In genomic region chr17:34555483-34555882, GRCm38 (mm10) we compare ENCODE assay signal across 9 mouse cellular contexts. TPM values are rescaled to one million over a fixed set of nuclear protein-coding genes. Genes with fewer than 3 reads are reported as not detected.
DNase-seq lines count a peak whose midpoint lies in the region; ATAC-seq and TF ChIP-seq lines count a peak whose summit lies in the region.
"Had no signal": no experiment of that assay in that cellular context is flagged by ENCODE, and none has a peak within 500 bp of the region (broad histone marks: within the 10 kb centered on the region; RNA-seq: fewer than 3 reads in every experiment).

No protein-coding gene starts in this region.

- no peak overlapping the region for H3K4me2 ChIP-seq in limb, embryonic 14.5 days (replicated peaks; ENCODE audit: low read depth, low read length, severe bottlenecking)

- no peak overlapping the region for H3K4me3 ChIP-seq in gastrocnemius, adult 2 months
- no peak overlapping the region for H3K4me3 ChIP-seq in limb, embryonic 14.5 days (replicated peaks; ENCODE audit: low read length)

- H3K9me3 ChIP-seq in limb, embryonic 14.5 days (ENCODE audit: control insufficient read depth, low read length) = no peaks in the 10 kb centered on the region

- 26% methylated on average over 5 of the region's 5 CpGs for WGBS in limb, embryonic 14.5 days

- H3K9ac ChIP-seq in limb, embryonic 14.5 days (ENCODE audit: low read depth, low read length, severe bottlenecking) = no peak overlapping the region

- no peak overlapping the region for H3K27ac ChIP-seq in gastrocnemius, adult 2 months
- no peak overlapping the region for H3K27ac ChIP-seq in limb, embryonic 14.5 days (replicated peaks; ENCODE audit: low read depth, low read length)

- intact Hi-C loops in gastrocnemius, adult 2 months (cut with DNase I) = loop anchor here (10.0 kb wide), 1 partner anchor 111 kb away; no protein-coding TSS in a partner anchor

- DNase-seq in CD4-positive helper T cell, adult 2 months (ENCODE audit: low read depth, low spot score) = peak; percentile 70
- peak; percentile 60 for DNase-seq in Muller cell, postnatal 12 days (ENCODE audit: inconsistent ontology term)
- DNase-seq in cerebellum, adult 8-10 months = peak; percentile 73
- peak; percentile 80 for DNase-seq in gastrocnemius, adult 2 months
- peak; percentile 58 to 85 for DNase-seq in kidney, adult 8-10 months
- DNase-seq in limb, embryonic 14.5 days (ENCODE audit: low spot score) = peak; percentile 40
- DNase-seq in ovary, postnatal 36 days (ENCODE audit: low spot score) = peak; percentile 69
- peak; percentile 63 to 75 for DNase-seq in thymus, postnatal 36 days

- H3K36me3 ChIP-seq in limb, embryonic 14.5 days (ENCODE audit: control insufficient read depth, insufficient read depth, low read length) = no peaks in the 10 kb centered on the region

- peak; percentile 94 for TF ChIP-seq CTCF in gastrocnemius, adult 2 months (IDR thresholded peaks at IDR 0.05)

- TF ChIP-seq POLR2A in limb, embryonic 14.5 days (IDR thresholded peaks at IDR 0.05; ENCODE audit: borderline replicate concordance, extremely low read depth, insufficient read depth, insufficient read length) = no peak

- ATAC-seq in limb, embryonic 14.5 days (ENCODE audit: low FRiP score, low read depth) = no peak

- no peaks in the 10 kb centered on the region for H3K4me1 ChIP-seq in limb, embryonic 14.5 days (ENCODE audit: control insufficient read depth, insufficient read depth, low read length)

- no peaks in the 10 kb centered on the region for H3K27me3 ChIP-seq in limb, embryonic 14.5 days (ENCODE audit: control insufficient read depth, insufficient read depth, low read length)

RNA-seq across cellular contexts. Expression of gene Notch4, which starts 8.6 kb away (rescaled TPM):
- 10 to 100 TPM; 10.5 to 11.4 TPM for total RNA-seq in gastrocnemius, adult 2 months (2021)
- polyA plus RNA-seq in limb, embryonic 14.5 days (2012; rRNA removed) = 9.6 and 13.3 TPM in 2 replicates
- 4.3 and 5.7 TPM in 2 replicates for polyA plus RNA-seq in limb, embryonic 14.5 days (2014; fragmentation: Nextera tagmentation; extraction: Ambion mirVana)

RNA-seq across cellular contexts. Expression of gene Gpsm3, which starts 34.1 kb away (rescaled TPM):
- total RNA-seq in gastrocnemius, adult 2 months (2021) = 1 to 10 TPM; 1.8 to 2.4 TPM
- polyA plus RNA-seq in limb, embryonic 14.5 days (2012; rRNA removed) = 3.7 and 4.0 TPM in 2 replicates
- 7.6 and 7.9 TPM in 2 replicates for polyA plus RNA-seq in limb, embryonic 14.5 days (2014; fragmentation: Nextera tagmentation; extraction: Ambion mirVana)

RNA-seq across cellular contexts. Expression of gene Pbx2, which starts 35.6 kb away (rescaled TPM):
- total RNA-seq in gastrocnemius, adult 2 months (2021) = 10 to 100 TPM; 14.0 to 14.6 TPM
- 141 and 149 TPM in 2 replicates for polyA plus RNA-seq in limb, embryonic 14.5 days (2012; rRNA removed)
- 13.5 and 17.0 TPM in 2 replicates for polyA plus RNA-seq in limb, embryonic 14.5 days (2014; fragmentation: Nextera tagmentation; extraction: Ambion mirVana)

RNA-seq across cellular contexts. Expression of gene Btnl6, which starts 38.3 kb away (rescaled TPM):
- not detected for total RNA-seq in gastrocnemius, adult 2 months (2021)
- not detected in 2 replicates for polyA plus RNA-seq in limb, embryonic 14.5 days (2012; rRNA removed)
- polyA plus RNA-seq in limb, embryonic 14.5 days (2014; fragmentation: Nextera tagmentation; extraction: Ambion mirVana) = not detected in 2 replicates
- total RNA-seq: left cerebral cortex, postnatal 10 days had no signal

RNA-seq across cellular contexts. Expression of gene Ager, which starts 42.2 kb away (rescaled TPM):
- total RNA-seq in gastrocnemius, adult 2 months (2021) = under 1 TPM in 1 of 2 experiments, not detected in 1; 0.31 TPM
- 12.2 and 13.2 TPM in 2 replicates for polyA plus RNA-seq in limb, embryonic 14.5 days (2012; rRNA removed)
- polyA plus RNA-seq in limb, embryonic 14.5 days (2014; fragmentation: Nextera tagmentation; extraction: Ambion mirVana) = 2.1 and 2.9 TPM in 2 replicates
